Mouse (Mus musculus) megakaryocyte, embryonic 14.5 days (primary cell): ENCODE results near the gene Prkaa1.

ENCODE experiments used
- FLI1 ChIP-seq: IDR thresholded peaks from 2 replicates; pipeline ENCODE4 v1.6.1; 2012; ENCODE audit warnings: low read length, inconsistent platforms, mixed read lengths
- GATA1 ChIP-seq: IDR thresholded peaks from 3 replicates; pipeline ENCODE4 v1.6.1; 2012; ENCODE audit warnings: mixed read lengths, low read length, inconsistent platforms, borderline replicate concordance

- TF ChIP-seq GATA1 (no peak), FLI1 (no peak)
These were observed 3.3 kb upstream of the Prkaa1 start for GRCm38 (mm10) chr15:5140357-5140756.
